Mouse (Mus musculus) brain, embryonic 14.5 days (tissue): ENCODE measurements at regions not wholly inside any gene's neighbourhood (a gene's known extent, or its start where the extent isn't known, plus 50 kb on each side); places are given as distances from the start of the nearest gene placed in this dataset.

Experiments
- CTCF ChIP-seq: fragments of 200-500 bp; IDR thresholded peaks from 2 replicates; pipeline ENCODE4 v1.5.1; 2012; ENCODE audit warnings: inconsistent platforms, mild to moderate bottlenecking, moderate library complexity, borderline replicate concordance; ENCODE audit not compliant: insufficient read depth, insufficient read length; ENCODE audit errors: extremely low read depth
- POLR2A ChIP-seq: fragments of 200-500 bp; IDR thresholded peaks from 2 replicates; pipeline ENCODE4 v1.6.1; 2012; ENCODE audit warnings: mild to moderate bottlenecking, inconsistent platforms, borderline replicate concordance; ENCODE audit not compliant: poor library complexity, insufficient read depth, insufficient read length, severe bottlenecking; ENCODE audit errors: extremely low read depth

GRCm38 (mm10) chr6:67184662-67185061, 53.3 kb upstream of the Serbp1 start:
- no peak for TF ChIP-seq CTCF
- no peak for TF ChIP-seq POLR2A
